ENCODE assay signal across 20 mouse cellular contexts in genomic region chr5:33518860-33519259, GRCm38 (mm10).
DNase-seq lines count a peak whose midpoint lies in the region; ATAC-seq lines count a peak whose summit lies in the region.
"Had no signal": no experiment of that assay in that cellular context is flagged by ENCODE, and none has a peak within 500 bp of the region (broad histone marks: within the 10 kb centered on the region; RNA-seq: fewer than 3 reads in every experiment).

No protein-coding gene starts in this region.

- no peaks in the 10 kb centered on the region for H3K36me3 ChIP-seq in kidney, embryonic 16.5 days (ENCODE audit: insufficient read depth, low read length)
- no peaks in the 10 kb centered on the region for H3K36me3 ChIP-seq in embryonic facial prominence, embryonic 12.5 days
- no peaks in the 10 kb centered on the region for H3K36me3 ChIP-seq in midbrain, embryonic 15.5 days (replicated peaks)
- H3K36me3 ChIP-seq in intestine, embryonic 16.5 days (ENCODE audit: control insufficient read depth, insufficient read depth, low read length), result no peaks in the 10 kb centered on the region
- H3K36me3 ChIP-seq: limb, embryonic 13.5 days; liver, embryonic 15.5 days; neural tube, embryonic 15.5 days had no signal

- H3K27me3 ChIP-seq in kidney, embryonic 16.5 days (ENCODE audit: insufficient read depth, low read length), result peaks cover 9% of the 10 kb centered on the region; the same call in 1 of the 2 replicates
- H3K27me3 ChIP-seq in embryonic facial prominence, embryonic 12.5 days, result peaks cover 11% of the 10 kb centered on the region
- 0 out of 2 replicates have a peak, but pooled peaks cover 3% of the 10 kb centered on the region for H3K27me3 ChIP-seq in midbrain, embryonic 15.5 days (replicated peaks)
- 0 out of 2 replicates have a peak, but pooled peaks cover 2% of the 10 kb centered on the region for H3K27me3 ChIP-seq in intestine, embryonic 16.5 days (replicated peaks; ENCODE audit: control insufficient read depth, insufficient read depth, low read length)

- intact Hi-C loops in gastrocnemius, postnatal 36 days (cut with DNase I), result no loop called here

- H3K27ac ChIP-seq in kidney, embryonic 16.5 days (ENCODE audit: low read length), result no peak overlapping the region
- H3K27ac ChIP-seq in embryonic facial prominence, embryonic 12.5 days, result no peak overlapping the region
- no peak overlapping the region for H3K27ac ChIP-seq in midbrain, embryonic 15.5 days
- no peak overlapping the region for H3K27ac ChIP-seq in intestine, embryonic 16.5 days (ENCODE audit: low read length)
- H3K27ac ChIP-seq: kidney, postnatal 0 days; limb, embryonic 13.5 days; liver, embryonic 15.5 days; neural tube, embryonic 15.5 days had no signal

- ATAC-seq in kidney, embryonic 16.5 days (ENCODE audit: low FRiP score, low TSS enrichment), result 0 out of 2 replicates have a peak, but pooled peaks have one; percentile 33
- ATAC-seq in embryonic facial prominence, embryonic 12.5 days (ENCODE audit: insufficient number of reproducible peaks, insufficient read depth, low FRiP score, low TSS enrichment), result 0 out of 2 replicates have a peak, but pooled peaks have one; percentile 64
- ATAC-seq in midbrain, embryonic 15.5 days (replicated peaks), result peak; percentile 68; the same call in 1 of the 2 replicates
- ATAC-seq in intestine, embryonic 16.5 days, result no peak
- ATAC-seq: forebrain, embryonic 14.5 days had no signal

- peaks cover 4% of the 10 kb centered on the region; the same call in 1 of the 2 replicates for H3K4me1 ChIP-seq in kidney, embryonic 16.5 days (ENCODE audit: insufficient read depth, low read length)
- H3K4me1 ChIP-seq in embryonic facial prominence, embryonic 12.5 days, result peaks cover 6% of the 10 kb centered on the region; the same call in 1 of the 2 replicates
- H3K4me1 ChIP-seq in midbrain, embryonic 15.5 days, result peaks cover 11% of the 10 kb centered on the region
- no peaks in the 10 kb centered on the region for H3K4me1 ChIP-seq in intestine, embryonic 16.5 days (ENCODE audit: control insufficient read depth, insufficient read depth, low read length)
- H3K4me1 ChIP-seq: liver, embryonic 15.5 days had no signal

- H3K9me3 ChIP-seq in kidney, embryonic 16.5 days (ENCODE audit: low read length), result no peaks in the 10 kb centered on the region
- no peaks in the 10 kb centered on the region for H3K9me3 ChIP-seq in embryonic facial prominence, embryonic 12.5 days
- H3K9me3 ChIP-seq in midbrain, embryonic 15.5 days, result no peaks in the 10 kb centered on the region
- H3K9me3 ChIP-seq in intestine, embryonic 16.5 days (ENCODE audit: control insufficient read depth, low read length), result no peaks in the 10 kb centered on the region
- H3K9me3 ChIP-seq: limb, embryonic 13.5 days; liver, embryonic 15.5 days; neural tube, embryonic 15.5 days had no signal

- no peak for DNase-seq in kidney, postnatal 36 days
- peak; percentile 75 for DNase-seq in R1 (ENCODE audit: low read depth, low spot score)
- no peak for DNase-seq in gastrocnemius, postnatal 36 days
- DNase-seq: adrenal gland, adult 2 months; cerebellum, adult 11 months; cerebellum, postnatal 36 days; heart, postnatal 14 days; lung, postnatal 10 days; right cerebral cortex, postnatal 4 days had no signal

- H3K9ac ChIP-seq in kidney, embryonic 16.5 days (replicated peaks; ENCODE audit: low read length), result no peak overlapping the region
- no peak overlapping the region for H3K9ac ChIP-seq in embryonic facial prominence, embryonic 12.5 days
- H3K9ac ChIP-seq in midbrain, embryonic 15.5 days, result no peak overlapping the region
- H3K9ac ChIP-seq in intestine, embryonic 16.5 days (ENCODE audit: low read depth, low read length), result no peak overlapping the region
- H3K9ac ChIP-seq: limb, embryonic 13.5 days; liver, embryonic 15.5 days; neural tube, embryonic 15.5 days had no signal

- 24% methylated on average over 6 of the region's 6 CpGs for WGBS in kidney, embryonic 16.5 days
- WGBS in embryonic facial prominence, embryonic 12.5 days, result 30% methylated on average over 6 of the region's 6 CpGs
- WGBS in midbrain, embryonic 15.5 days, result 23% methylated on average over 6 of the region's 6 CpGs
- WGBS in intestine, embryonic 16.5 days, result 41% methylated on average over 6 of the region's 6 CpGs

- H3K4me2 ChIP-seq in kidney, embryonic 16.5 days (replicated peaks; ENCODE audit: low read depth, low read length), result no peak overlapping the region
- no peak overlapping the region for H3K4me2 ChIP-seq in embryonic facial prominence, embryonic 12.5 days (replicated peaks)
- no peak overlapping the region for H3K4me2 ChIP-seq in midbrain, embryonic 15.5 days
- no peak overlapping the region for H3K4me2 ChIP-seq in intestine, embryonic 16.5 days (ENCODE audit: low read depth, low read length)
- H3K4me2 ChIP-seq: heart, embryonic 11.5 days; limb, embryonic 13.5 days; liver, embryonic 15.5 days; neural tube, embryonic 15.5 days had no signal

- H3K4me3 ChIP-seq in kidney, embryonic 16.5 days (ENCODE audit: low read length), result no peak overlapping the region
- H3K4me3 ChIP-seq in embryonic facial prominence, embryonic 12.5 days, result no peak overlapping the region
- H3K4me3 ChIP-seq in midbrain, embryonic 15.5 days, result no peak overlapping the region
- H3K4me3 ChIP-seq in intestine, embryonic 16.5 days (ENCODE audit: low read length), result no peak overlapping the region
- H3K4me3 ChIP-seq: limb, embryonic 13.5 days; liver, embryonic 15.5 days; myocyte; neural tube, embryonic 15.5 days had no signal
